Mouse (Mus musculus) urinary bladder, postnatal 14 days (tissue): ENCODE results near the gene Nlrp3.
"Not testable (repeated sequence)": the region's sequence is repeated elsewhere in the genome, so short reads cannot be mapped to it uniquely, and the experiment has no call there.

Experiments used
- DNase-seq: peaks from one replicate; pipeline ENCODE4 v3.0.0; 2021; ENCODE audit warnings: low spot score

Nlrp3 gene

GRCm38 (mm10) chr11:59537218-59538130 lies 3.9 kb upstream of the Nlrp3 start:
- peak; percentile 19 for DNase-seq

GRCm38 (mm10) chr11:59538387-59538786 lies 3.0 kb upstream of the Nlrp3 start:
- DNase-seq = peak; percentile 73

GRCm38 (mm10) chr11:59540123-59540522 lies 1.2 kb upstream of the Nlrp3 start:
- DNase-seq = no peak

- DNase-seq = no peak
Observed at GRCm38 (mm10) chr11:59542442-59542841, 1.1 kb downstream of the Nlrp3 start.

GRCm38 (mm10) chr11:59543376-59543775 lies 2.0 kb downstream of the Nlrp3 start:
- DNase-seq = no peak

- no peak for DNase-seq
Observed at GRCm38 (mm10) chr11:59544005-59544404, 2.6 kb downstream of the Nlrp3 start.

GRCm38 (mm10) chr11:59554127-59554526 lies 12.8 kb downstream of the Nlrp3 start:
- DNase-seq = no peak

GRCm38 (mm10) chr11:59554535-59554934 lies 13.2 kb downstream of the Nlrp3 start:
- DNase-seq = no peak

- no peak for DNase-seq
Observed at GRCm38 (mm10) chr11:59560906-59561305, 19.5 kb downstream of the Nlrp3 start.

- DNase-seq = no peak
Observed at GRCm38 (mm10) chr11:59562336-59562735, 21.0 kb downstream of the Nlrp3 start.

GRCm38 (mm10) chr11:59562837-59563236 lies 21.5 kb downstream of the Nlrp3 start:
- DNase-seq = no peak

- DNase-seq = no peak
Observed at GRCm38 (mm10) chr11:59569306-59569705, 27.9 kb downstream of the Nlrp3 start.

- no peak for DNase-seq
Observed at GRCm38 (mm10) chr11:59575726-59576125, 34.4 kb downstream of the Nlrp3 start.

GRCm38 (mm10) chr11:59576135-59576534 lies 34.8 kb downstream of the Nlrp3 start, which contains the start of gene Olfr222:
Gene Olfr222, minus strand, starts transcription at chr11:59576235.
- DNase-seq = not testable (repeated sequence)

- peak; percentile 41 for DNase-seq
Observed at GRCm38 (mm10) chr11:59584539-59584938, 43.2 kb downstream of the Nlrp3 start.

- DNase-seq = no peak
Observed at GRCm38 (mm10) chr11:59589496-59589895, 48.1 kb downstream of the Nlrp3 start.

- DNase-seq = no peak
Observed at GRCm38 (mm10) chr11:59593189-59593588, 51.8 kb downstream of the Nlrp3 start, which contains the start of gene Olfr223. Gene Olfr223, minus strand, starts transcription at chr11:59593289.

- no peak for DNase-seq
Observed at GRCm38 (mm10) chr11:59596091-59596490, 54.7 kb downstream of the Nlrp3 start.

GRCm38 (mm10) chr11:59596950-59597349 lies 55.6 kb downstream of the Nlrp3 start:
- DNase-seq = no peak

GRCm38 (mm10) chr11:59599211-59599610 lies 57.8 kb downstream of the Nlrp3 start:
- no peak for DNase-seq

GRCm38 (mm10) chr11:59600872-59601271 lies 59.5 kb downstream of the Nlrp3 start:
- DNase-seq = peak; percentile 58

- no peak for DNase-seq
Observed at GRCm38 (mm10) chr11:59602287-59602686, 60.9 kb downstream of the Nlrp3 start.

- DNase-seq = no peak
Observed at GRCm38 (mm10) chr11:59611646-59612045, 70.3 kb downstream of the Nlrp3 start.

GRCm38 (mm10) chr11:59614120-59614519 lies 72.8 kb downstream of the Nlrp3 start:
- DNase-seq = peak; percentile 41
